Mouse (Mus musculus): ENCODE data around the gene Pafah1b2. TPM values are rescaled to one million over a fixed set of nuclear protein-coding genes. Genes with fewer than 3 reads are reported as not detected.
A peak's percentile ranks its signal among the peaks of the same experiment; 100 is the strongest.

Pafah1b2 gene
- 263 and 279 TPM in 2 replicates for polyA plus RNA-seq (2015; fragmentation: Nextera tagmentation; extraction: Ambion mirVana)

DNA sequence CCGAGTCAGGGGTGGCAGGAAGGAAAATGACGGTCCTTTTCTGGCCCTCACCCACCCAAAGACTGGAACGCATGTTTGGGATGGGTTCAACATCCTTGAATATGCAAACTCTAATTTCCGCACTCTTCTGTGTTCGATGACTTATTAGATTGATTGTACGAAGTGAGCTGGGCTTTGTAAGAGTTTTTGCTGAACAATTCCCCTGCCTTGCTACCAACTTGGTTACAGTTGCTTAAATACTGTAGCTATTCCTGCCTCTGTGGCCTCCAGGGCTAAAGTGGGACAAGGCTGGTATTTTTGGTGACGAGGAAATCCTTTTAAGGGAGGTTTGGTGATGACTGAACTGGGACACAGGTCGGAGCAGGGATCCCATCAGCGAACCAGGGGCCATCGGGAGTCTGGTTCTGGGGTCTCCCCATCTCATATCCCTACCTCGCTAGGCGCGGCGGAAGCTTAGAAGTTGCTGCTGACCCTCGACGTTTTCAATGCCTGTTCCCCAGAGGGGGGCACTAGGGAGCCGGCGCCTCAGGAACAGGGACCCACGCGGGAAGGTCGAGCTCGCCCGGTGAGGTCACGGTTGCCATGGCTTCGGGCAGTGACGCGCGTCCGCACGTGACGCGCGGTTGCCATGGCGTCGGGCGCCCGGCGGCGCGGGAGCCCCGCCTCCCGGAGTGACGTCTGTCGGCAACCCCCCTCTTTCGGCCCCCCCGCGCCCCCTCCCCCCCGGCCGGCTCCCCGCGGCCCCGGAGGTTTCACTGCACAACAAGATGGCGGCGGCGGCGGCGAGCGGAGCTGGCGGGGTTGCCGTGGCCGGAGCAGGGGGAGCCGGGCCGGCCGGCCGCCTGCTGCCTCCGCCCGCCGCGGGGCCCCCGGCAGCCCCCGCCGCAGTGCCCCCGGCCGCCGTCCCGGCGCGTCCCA lies at the start of gene Pafah1b2, which contains the start of gene Sik3:
Gene Pafah1b2 (minus strand): TSS at position 600 of the 918 bp plus-strand sequence.
Gene Sik3 (plus strand): TSS at position 730 of the 918 bp plus-strand sequence.
- ATAC-seq: peak; percentile 90

DNA sequence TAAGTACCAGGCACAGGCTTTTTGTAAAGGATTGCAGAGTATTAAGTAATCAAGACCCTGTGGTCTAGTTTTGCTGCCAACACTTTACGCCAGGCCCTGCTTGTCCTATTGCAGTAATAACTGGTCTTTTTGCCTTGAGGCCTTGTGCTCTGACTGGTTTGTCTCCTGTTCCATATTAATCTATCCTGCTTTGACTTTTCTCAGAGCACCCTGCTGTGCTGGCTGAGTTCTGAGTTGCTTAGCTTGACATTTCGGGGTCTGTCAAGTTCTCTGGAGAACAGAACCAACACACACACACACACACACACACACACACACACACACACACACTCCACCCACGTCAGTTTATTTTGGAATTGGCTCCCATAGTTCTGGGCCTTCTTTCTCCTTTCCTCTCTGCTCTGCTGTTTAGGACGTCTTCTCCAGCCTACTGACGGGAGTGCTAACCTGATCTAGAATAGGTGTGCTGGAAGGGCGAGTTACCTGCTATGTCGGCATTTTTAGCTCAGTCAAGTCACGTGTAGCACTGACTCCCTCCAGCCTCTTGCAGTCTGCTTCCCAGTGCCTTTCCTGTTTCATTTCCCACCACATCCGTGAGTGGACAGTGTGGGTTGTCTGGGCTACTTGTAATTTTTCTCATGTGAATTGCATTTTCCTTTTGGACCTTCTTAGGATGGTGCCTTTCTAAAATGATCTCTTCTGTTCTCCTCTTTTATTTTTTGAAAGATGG lies 49.4 kb upstream of the Pafah1b2 start:
- no peak overlapping the region for H3K9ac ChIP-seq (ENCODE audit: low read depth, low read length)
- H3K27me3 ChIP-seq (replicated peaks; ENCODE audit: control insufficient read depth, insufficient read depth, low read length): no peaks in the 10 kb centered on the region
- H3K27ac ChIP-seq (ENCODE audit: low read depth, low read length): no peak overlapping the region
- H3K4me1 ChIP-seq (ENCODE audit: control insufficient read depth, insufficient read depth, low read depth, low read length): no peaks in the 10 kb centered on the region
- no peaks in the 10 kb centered on the region for H3K9me3 ChIP-seq (ENCODE audit: control insufficient read depth, low read length)
- 71% methylated on average over 9 of the region's 9 CpGs for WGBS
- no peak overlapping the region for H3K4me2 ChIP-seq (ENCODE audit: low read length)
- H3K4me3 ChIP-seq (ENCODE audit: low read length): no peak overlapping the region
- no peak for ATAC-seq
- H3K36me3 ChIP-seq (ENCODE audit: control insufficient read depth, insufficient read depth, low read length): no peaks in the 10 kb centered on the region

More for the DNA sequence above, at the start of gene Pafah1b2, which contains the start of gene Sik3:
- H3K4me3 ChIP-seq (ENCODE audit: low read length): peak within 1 kb of the TSS; percentile 98
- no peaks in the 10 kb centered on the region for H3K27me3 ChIP-seq (replicated peaks; ENCODE audit: control insufficient read depth, insufficient read depth, low read length)
- peaks cover 28% of the 10 kb centered on the region for H3K4me1 ChIP-seq (ENCODE audit: control insufficient read depth, insufficient read depth, low read depth, low read length)
- H3K9ac ChIP-seq (ENCODE audit: low read depth, low read length): peak within 1 kb of the TSS; percentile 98
- H3K27ac ChIP-seq (ENCODE audit: low read depth, low read length): peak within 1 kb of the TSS; percentile 92
- 5% methylated on average over 29 of the region's 78 CpGs for WGBS
- H3K36me3 ChIP-seq (ENCODE audit: control insufficient read depth, insufficient read depth, low read length): no peaks in the 10 kb centered on the region
- no peaks in the 10 kb centered on the region for H3K9me3 ChIP-seq (ENCODE audit: control insufficient read depth, low read length)
- H3K4me2 ChIP-seq (ENCODE audit: low read length): peak within 1 kb of the TSS; percentile 87

GRCm38 (mm10) chr9:46060249-46060648 lies 47.8 kb upstream of the Pafah1b2 start:
- no peaks in the 10 kb centered on the region for H3K4me1 ChIP-seq (ENCODE audit: control insufficient read depth, insufficient read depth, low read depth, low read length)
- 86% methylated on average over 2 of the region's 2 CpGs for WGBS
- H3K4me2 ChIP-seq (ENCODE audit: low read length): no peak overlapping the region
- H3K36me3 ChIP-seq (ENCODE audit: control insufficient read depth, insufficient read depth, low read length): no peaks in the 10 kb centered on the region
- no peak for ATAC-seq
- no peak overlapping the region for H3K4me3 ChIP-seq (ENCODE audit: low read length)
- no peak overlapping the region for H3K9ac ChIP-seq (ENCODE audit: low read depth, low read length)
- H3K9me3 ChIP-seq (ENCODE audit: control insufficient read depth, low read length): no peaks in the 10 kb centered on the region
- no peaks in the 10 kb centered on the region for H3K27me3 ChIP-seq (replicated peaks; ENCODE audit: control insufficient read depth, insufficient read depth, low read length)
- H3K27ac ChIP-seq (ENCODE audit: low read depth, low read length): no peak overlapping the region

- Histone ChIP-seq H3K4me1 (ENCODE audit: control insufficient read depth, insufficient read depth, low read depth, low read length) (peaks cover 3% of the 10 kb centered on the region), H3K9me3 (ENCODE audit: control insufficient read depth, low read length) (no peaks in the 10 kb centered on the region), H3K27me3 (replicated peaks; ENCODE audit: control insufficient read depth, insufficient read depth, low read length) (no peaks in the 10 kb centered on the region), H3K4me2 (ENCODE audit: low read length) (no peak overlapping the region), H3K4me3 (ENCODE audit: low read length) (no peak overlapping the region), H3K27ac (ENCODE audit: low read depth, low read length) (no peak overlapping the region), H3K36me3 (ENCODE audit: control insufficient read depth, insufficient read depth, low read length) (no peaks in the 10 kb centered on the region), H3K9ac (ENCODE audit: low read depth, low read length) (no peak overlapping the region)
- 91% methylated on average over 3 of the region's 3 CpGs for WGBS
- ATAC-seq: no peak
Measured at GRCm38 (mm10) chr9:46058065-46058464, 45.6 kb upstream of the Pafah1b2 start.

DNA sequence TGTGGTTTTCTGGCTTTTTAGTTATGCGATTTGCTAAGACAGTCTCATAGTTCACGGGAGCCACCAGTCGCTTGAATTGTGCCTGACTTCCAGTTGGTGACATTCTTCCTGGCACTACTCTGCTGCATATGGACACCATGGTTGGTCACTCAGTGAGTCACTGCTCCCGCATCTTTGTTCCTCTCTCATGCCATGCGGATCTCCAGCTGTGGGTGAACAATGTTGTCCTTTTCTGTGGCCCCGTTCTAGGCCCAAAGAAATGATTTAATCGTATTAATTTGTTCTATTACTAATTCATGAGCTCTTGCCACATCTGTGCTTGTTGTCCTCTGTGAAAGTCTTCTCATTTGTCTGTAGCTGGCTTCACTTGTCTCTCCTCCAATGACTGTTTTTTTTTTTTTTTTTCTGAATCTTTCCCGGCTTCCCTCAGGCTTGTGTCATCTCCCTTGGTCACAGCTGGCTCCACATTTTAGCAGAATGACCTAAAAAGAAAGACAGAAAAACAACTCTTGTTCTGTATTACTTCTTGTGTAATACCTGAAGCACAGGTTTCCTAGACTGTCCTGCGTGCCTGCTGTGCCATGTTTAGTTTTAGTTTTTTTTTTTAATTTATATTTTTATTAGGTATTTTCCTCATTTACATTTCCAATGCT lies 40.6 kb upstream of the Pafah1b2 start:
- no peak overlapping the region for H3K9ac ChIP-seq (ENCODE audit: low read depth, low read length)
- WGBS: 60% methylated on average over 9 of the region's 9 CpGs
- H3K9me3 ChIP-seq (ENCODE audit: control insufficient read depth, low read length): no peaks in the 10 kb centered on the region
- no peaks in the 10 kb centered on the region for H3K27me3 ChIP-seq (replicated peaks; ENCODE audit: control insufficient read depth, insufficient read depth, low read length)
- H3K27ac ChIP-seq (ENCODE audit: low read depth, low read length): no peak overlapping the region
- peaks cover 3% of the 10 kb centered on the region for H3K4me1 ChIP-seq (ENCODE audit: control insufficient read depth, insufficient read depth, low read depth, low read length)
- H3K4me3 ChIP-seq (ENCODE audit: low read length): no peak overlapping the region
- ATAC-seq: no peak; the same call in 1 of the 2 replicates
- H3K4me2 ChIP-seq (ENCODE audit: low read length): no peak overlapping the region
- no peaks in the 10 kb centered on the region for H3K36me3 ChIP-seq (ENCODE audit: control insufficient read depth, insufficient read depth, low read length)

- peaks cover 3% of the 10 kb centered on the region for H3K4me1 ChIP-seq (ENCODE audit: control insufficient read depth, insufficient read depth, low read depth, low read length)
- H3K4me3 ChIP-seq (ENCODE audit: low read length): no peak overlapping the region
- 82% methylated on average over 8 of the region's 8 CpGs for WGBS
- no peak overlapping the region for H3K9ac ChIP-seq (ENCODE audit: low read depth, low read length)
- no peaks in the 10 kb centered on the region for H3K9me3 ChIP-seq (ENCODE audit: control insufficient read depth, low read length)
- H3K27ac ChIP-seq (ENCODE audit: low read depth, low read length): no peak overlapping the region
- no peak for ATAC-seq
- H3K36me3 ChIP-seq (ENCODE audit: control insufficient read depth, insufficient read depth, low read length): no peaks in the 10 kb centered on the region
- H3K4me2 ChIP-seq (ENCODE audit: low read length): no peak overlapping the region
- H3K27me3 ChIP-seq (replicated peaks; ENCODE audit: control insufficient read depth, insufficient read depth, low read length): no peaks in the 10 kb centered on the region
Measured at GRCm38 (mm10) chr9:46050203-46050602, 37.7 kb upstream of the Pafah1b2 start.

DNA sequence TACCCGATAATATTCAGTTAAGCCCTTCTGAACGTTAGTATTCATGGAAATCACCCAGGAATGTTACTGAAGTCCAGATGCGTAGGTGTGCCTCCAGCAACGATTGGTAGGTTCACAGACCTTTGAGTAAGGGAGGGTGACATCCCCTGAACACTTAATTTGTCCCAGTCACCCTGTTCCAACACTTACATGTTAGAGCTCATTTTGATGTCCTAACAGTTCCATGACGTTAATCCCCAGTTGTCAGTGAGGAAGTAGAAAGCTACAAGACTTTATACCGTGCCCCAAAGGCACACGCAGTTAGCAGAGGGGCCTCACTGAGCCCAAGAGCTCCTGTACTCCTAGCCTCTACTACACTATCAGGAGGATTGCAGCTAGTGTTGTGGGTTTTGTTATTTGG lies 37.0 kb upstream of the Pafah1b2 start:
- no peak for ATAC-seq
- no peak overlapping the region for H3K4me2 ChIP-seq (ENCODE audit: low read length)
- peaks cover 2% of the 10 kb centered on the region for H3K4me1 ChIP-seq (ENCODE audit: control insufficient read depth, insufficient read depth, low read depth, low read length)
- no peaks in the 10 kb centered on the region for H3K27me3 ChIP-seq (replicated peaks; ENCODE audit: control insufficient read depth, insufficient read depth, low read length)
- no peak overlapping the region for H3K9ac ChIP-seq (ENCODE audit: low read depth, low read length)
- WGBS: 85% methylated on average over 7 of the region's 7 CpGs
- H3K27ac ChIP-seq (ENCODE audit: low read depth, low read length): no peak overlapping the region
- H3K4me3 ChIP-seq (ENCODE audit: low read length): no peak overlapping the region
- no peaks in the 10 kb centered on the region for H3K9me3 ChIP-seq (ENCODE audit: control insufficient read depth, low read length)
- no peaks in the 10 kb centered on the region for H3K36me3 ChIP-seq (ENCODE audit: control insufficient read depth, insufficient read depth, low read length)

GRCm38 (mm10) chr9:46046724-46047517 lies 34.4 kb upstream of the Pafah1b2 start:
- Histone ChIP-seq H3K4me3 (ENCODE audit: low read length) (no peak overlapping the region), H3K27me3 (replicated peaks; ENCODE audit: control insufficient read depth, insufficient read depth, low read length) (no peaks in the 10 kb centered on the region), H3K4me2 (ENCODE audit: low read length) (no peak overlapping the region), H3K9ac (ENCODE audit: low read depth, low read length) (no peak overlapping the region), H3K27ac (ENCODE audit: low read depth, low read length) (no peak overlapping the region), H3K36me3 (ENCODE audit: control insufficient read depth, insufficient read depth, low read length) (no peaks in the 10 kb centered on the region), H3K4me1 (ENCODE audit: control insufficient read depth, insufficient read depth, low read depth, low read length) (no peaks in the 10 kb centered on the region), H3K9me3 (ENCODE audit: control insufficient read depth, low read length) (no peaks in the 10 kb centered on the region)
- WGBS: 50% methylated on average over 11 of the region's 11 CpGs
- no peak for ATAC-seq
